Mouse (Mus musculus) kidney, adult 8-10 months (tissue): ENCODE data around the gene Hist1h4k.
"Not testable (repeated sequence)": the region's sequence is repeated elsewhere in the genome, so short reads cannot be mapped to it uniquely, and the experiment has no call there.

Source experiments
- DNase-seq, 2 experiments: peaks; one replicate each; pipeline ENCODE4 v3.0.0; 2022

The Hist1h4k gene

DNA sequence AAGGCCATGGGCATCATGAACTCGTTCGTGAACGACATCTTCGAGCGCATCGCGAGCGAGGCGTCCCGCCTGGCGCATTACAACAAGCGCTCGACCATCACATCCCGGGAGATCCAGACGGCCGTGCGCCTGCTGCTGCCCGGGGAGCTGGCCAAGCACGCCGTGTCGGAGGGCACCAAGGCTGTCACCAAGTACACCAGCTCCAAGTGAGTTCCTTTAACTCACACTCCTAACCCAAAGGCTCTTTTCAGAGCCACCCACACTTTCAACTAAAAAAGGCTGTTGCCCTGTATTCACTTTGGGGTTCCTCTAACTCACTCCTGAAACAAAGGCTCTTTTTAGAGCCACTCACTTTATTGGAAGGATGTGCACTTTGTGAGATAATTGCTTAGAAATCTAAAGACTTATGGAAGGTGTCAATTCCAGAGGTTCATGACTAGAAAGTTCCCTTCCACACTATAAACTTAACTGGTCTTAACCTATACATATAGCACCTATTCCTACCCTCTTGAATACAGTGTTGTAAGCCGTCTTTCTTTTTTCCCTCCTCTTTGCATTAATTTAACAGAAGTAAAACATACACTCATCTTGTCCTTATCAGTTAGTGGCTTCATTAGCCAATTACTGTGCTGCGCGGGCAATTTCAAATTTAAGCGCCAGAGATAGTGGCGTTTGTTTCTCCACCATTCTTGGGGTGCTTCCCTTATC lies 4.1 kb upstream of the Hist1h4k start:
- not testable (repeated sequence) for DNase-seq

DNA sequence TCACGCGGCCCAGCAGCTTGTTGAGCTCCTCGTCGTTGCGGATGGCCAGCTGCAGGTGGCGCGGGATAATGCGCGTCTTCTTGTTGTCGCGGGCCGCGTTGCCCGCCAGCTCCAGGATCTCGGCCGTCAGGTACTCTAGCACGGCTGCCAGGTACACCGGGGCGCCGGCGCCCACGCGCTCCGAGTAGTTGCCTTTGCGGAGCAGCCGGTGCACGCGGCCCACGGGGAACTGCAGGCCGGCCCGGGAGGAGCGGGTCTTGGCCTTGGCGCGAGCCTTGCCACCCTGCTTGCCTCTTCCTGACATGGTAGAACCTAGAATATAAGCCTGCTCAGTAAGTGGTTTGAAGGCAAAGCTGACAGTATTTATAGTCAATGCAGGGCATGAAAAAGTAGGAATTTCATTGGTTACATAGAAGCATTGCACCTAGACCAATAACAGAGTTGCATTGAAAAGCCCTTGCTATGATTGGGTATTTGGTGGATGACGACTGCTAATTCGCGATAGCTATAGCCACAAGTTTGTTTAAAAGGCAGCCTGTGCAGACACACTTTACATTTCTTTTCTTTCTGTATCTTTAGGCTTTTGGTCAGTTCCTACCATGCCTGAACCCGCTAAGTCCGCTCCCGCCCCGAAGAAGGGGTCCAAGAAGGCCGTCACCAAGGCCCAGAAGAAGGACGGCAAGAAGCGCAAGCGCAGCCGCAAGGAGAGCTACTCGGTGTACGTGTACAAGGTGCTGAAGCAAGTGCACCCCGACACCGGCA lies 3.4 kb upstream of the Hist1h4k start, which contains the start of the genes Hist1h2ak and Hist1h2bn:
Gene Hist1h2ak, minus strand, starts transcription at position 304 of the 762 bp plus-strand sequence.
Gene Hist1h2bn, plus strand, starts transcription at position 600 of the 762 bp plus-strand sequence.
- peak; percentile 12 to 58 for DNase-seq

DNA sequence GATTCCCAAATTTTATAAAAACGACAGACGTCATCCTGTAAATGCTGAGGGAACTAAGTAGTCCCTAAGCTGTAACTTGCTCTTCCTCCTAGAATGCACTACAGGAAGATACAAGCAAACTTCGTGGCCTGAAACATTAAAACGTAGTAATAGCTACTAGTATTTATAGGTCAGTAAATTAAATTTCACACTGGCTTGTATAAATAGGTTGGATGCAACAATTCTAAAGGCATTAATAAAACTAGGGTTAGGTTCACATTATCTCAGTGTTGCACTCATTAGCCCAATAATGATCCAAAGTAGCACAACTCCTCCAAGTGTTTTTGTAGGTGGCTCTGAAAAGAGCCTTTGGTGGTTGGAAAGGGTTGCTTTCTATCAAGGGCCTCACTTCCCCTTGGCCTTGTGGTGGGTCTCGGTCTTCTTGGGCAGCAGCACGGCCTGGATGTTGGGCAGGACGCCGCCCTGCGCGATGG lies 2.8 kb upstream of the Hist1h4k start:
- DNase-seq: no peak

- no peak for DNase-seq
Observed at GRCm38 (mm10) chr13:21752356-21752755, 2.1 kb upstream of the Hist1h4k start.

GRCm38 (mm10) chr13:21751827-21752226 lies 1.5 kb upstream of the Hist1h4k start:
- no peak for DNase-seq

- DNase-seq: no peak
Observed at GRCm38 (mm10) chr13:21751417-21751816, 1.1 kb upstream of the Hist1h4k start.

DNA sequence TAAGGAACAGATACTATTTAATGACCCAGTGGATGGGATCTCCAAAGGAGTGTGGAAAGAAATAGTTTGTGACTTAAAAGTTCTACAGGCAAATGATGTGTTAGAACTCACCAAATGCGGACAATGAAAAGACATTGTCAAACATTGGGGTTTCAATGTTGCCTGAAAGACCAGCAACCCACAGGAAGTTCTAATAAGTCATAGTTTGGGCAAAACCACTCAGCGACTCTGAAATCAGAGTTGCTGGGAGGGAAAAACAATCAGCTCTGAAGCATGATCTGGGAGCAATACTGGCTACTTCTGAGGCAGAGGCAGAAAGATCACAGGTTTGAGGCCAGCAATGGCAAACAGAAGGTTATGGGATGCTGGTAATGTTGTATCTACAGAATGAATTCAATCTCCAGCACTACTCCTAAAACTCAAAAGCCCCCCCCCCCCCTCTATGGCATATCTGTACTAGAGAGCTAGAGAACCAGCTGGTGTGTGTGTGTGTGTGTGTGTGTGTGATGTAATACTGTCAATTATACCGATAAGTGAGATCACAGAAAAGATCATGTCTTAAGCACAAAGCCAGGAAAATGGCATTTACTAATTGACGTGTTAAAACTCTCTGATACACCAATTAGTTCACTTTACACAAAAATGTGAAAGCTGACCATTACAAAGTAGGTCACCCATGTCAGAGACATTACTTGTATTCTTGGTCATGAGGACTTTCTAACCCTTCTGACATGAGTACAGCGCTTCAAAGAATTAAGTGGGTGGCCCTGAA lies 732 bp downstream of the Hist1h4k start:
- DNase-seq: no peak

DNA sequence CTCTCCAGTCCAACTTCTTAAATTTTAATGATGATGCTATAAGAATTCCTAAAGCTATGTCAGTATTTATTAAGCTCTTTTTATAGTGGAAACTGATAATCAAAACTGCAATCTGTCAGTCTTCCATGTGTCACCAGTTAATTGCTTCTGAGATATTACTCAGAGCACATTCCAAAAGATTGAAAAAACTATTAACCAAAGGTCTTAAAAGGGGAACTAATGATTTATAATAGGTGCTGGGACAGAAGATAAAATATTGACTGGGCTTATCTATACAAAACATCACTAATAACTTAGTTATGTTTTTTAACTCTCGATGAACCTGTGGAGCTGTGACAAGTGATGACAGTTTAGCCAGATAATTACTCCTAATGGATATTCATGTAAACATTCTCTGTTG lies 5.3 kb downstream of the Hist1h4k start:
- no peak for DNase-seq

- not testable (repeated sequence) for DNase-seq
Observed at GRCm38 (mm10) chr13:21734906-21735767, 15.2 kb downstream of the Hist1h4k start, which contains the start of gene Hist1h4j. Gene Hist1h4j, plus strand, starts transcription at chr13:21735064.

DNA sequence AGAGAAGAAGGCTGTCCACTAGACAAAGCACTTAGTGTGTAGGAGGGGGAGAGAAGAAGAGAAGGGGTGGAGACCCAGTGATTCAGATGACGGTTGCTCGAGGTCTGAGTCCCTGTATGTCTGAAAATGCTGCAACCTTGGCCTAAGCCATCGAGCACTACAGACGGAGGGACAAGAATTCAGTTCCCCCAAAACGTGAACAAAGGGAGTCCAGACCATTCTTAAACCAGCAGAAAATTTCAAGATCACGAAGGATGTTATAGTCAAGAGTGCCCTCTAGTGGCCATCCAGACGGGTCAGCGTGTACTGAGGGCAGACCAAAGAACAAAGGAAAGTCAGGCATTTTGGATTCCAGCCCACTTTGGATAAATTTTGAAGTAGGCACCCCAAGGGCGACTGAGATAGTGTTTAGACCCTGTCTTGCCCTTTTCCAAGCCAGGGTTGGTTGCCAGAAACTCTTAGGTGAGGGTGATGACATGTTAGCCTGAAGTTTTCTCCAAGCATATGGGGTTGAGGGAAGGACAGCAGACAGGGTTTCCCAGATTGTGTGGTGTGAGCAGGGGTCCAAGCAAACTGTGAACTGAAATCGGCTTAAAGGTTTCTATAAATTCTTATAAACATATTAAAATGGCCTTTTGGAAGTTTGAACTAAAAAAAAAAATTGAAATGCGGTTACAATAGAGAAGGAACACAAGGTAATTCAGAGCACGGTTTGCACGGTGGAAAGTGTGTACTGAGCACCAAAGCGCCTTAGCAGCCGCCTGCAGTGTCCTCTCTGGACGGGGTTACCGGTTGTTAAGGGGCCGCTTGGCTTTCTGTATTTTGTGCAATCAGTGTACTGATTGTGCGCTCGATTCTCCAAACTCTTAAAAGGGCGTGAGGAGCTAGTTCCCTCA lies 16.0 kb downstream of the Hist1h4k start:
- DNase-seq: peak; percentile 64 to 68

DNA sequence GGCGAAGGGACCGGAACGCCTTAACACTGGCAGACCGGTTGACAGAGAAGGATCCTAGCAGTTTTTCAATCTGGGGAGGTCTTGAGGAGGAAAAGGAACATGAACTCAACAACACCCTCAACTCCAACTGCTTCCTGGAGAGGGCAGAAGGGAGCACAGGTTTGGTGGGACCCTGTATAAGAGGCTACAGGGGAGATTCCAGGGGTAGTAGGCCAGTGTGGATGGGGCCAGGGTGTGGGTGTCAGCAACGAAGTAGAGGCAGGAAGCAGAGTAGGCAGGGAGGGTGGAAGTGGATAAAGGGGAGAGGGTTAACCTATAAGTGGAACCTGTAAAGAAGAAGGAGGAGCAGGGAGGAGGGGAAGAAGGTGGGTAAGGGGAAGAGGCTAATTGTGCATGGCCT lies 16.8 kb downstream of the Hist1h4k start:
- no peak for DNase-seq

GRCm38 (mm10) chr13:21729544-21729943 lies 20.8 kb downstream of the Hist1h4k start:
- no peak for DNase-seq

DNA sequence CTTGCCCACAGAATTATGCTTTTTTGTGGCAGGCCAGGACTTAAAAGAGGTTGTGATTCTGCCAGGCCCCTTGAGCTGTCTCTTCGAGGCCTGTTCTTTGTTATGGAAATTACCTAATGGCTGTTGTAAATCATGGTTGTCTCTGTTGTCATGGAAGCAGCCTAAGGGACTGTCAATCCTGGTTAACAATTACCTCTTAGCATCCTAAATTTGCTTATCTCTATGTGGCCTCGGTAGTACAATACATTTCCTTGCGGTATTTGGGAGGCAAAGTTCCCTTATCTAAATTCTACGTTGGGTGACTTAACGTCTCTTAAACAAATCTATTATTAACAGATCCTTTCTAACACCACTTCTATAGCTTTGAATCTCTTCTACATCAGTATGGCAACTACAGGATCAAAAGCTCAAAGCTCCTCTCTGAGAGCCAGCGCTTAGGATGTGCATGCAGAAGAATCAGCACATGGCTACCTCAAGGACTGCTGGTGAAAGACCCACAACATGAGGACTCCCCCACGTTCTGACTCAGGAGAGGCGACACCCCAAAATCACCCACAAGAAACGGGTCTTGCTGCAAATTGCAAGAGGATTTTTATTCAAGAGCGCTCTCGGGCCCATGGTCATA lies 22.2 kb downstream of the Hist1h4k start:
- no peak for DNase-seq

DNA sequence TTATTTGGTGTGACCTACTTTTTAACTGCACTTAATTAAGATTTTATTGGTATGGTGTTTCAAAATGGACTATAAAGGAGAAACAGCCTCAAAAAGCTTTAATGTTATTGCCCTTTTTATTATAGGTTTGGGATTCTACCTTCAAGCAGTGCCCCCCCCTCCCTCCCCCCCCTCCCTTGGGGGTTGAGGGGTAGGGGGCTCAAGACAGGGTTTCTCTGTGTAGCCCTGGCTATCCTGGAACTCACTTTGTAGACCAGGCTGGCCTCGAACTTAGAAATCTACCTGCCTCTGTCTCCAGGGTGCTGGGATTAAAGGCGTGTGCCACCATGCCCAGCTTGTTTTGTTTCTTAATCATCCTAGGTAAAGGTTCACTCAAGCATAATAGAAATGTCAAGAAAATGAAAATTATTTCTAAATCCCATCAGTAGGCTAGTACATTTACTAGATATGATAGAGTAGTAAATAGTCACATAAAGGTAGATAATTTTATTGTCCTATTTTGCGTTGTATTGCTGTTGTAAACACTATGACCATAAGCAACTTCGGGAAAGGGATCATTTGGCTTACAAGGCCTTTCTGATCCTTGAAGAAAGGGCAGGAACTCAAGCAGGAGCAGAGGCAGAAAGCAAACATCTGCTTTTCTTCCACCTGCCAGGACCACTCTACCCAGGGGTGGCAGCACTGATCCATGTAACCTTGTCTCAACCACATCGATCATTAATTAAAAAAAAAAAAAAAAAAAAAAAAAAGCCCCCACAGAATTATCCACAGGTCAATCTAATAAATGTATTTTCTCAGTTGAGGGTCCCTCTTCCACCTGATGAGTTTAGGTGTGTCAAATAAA lies 27.1 kb downstream of the Hist1h4k start:
- no peak for DNase-seq

DNA sequence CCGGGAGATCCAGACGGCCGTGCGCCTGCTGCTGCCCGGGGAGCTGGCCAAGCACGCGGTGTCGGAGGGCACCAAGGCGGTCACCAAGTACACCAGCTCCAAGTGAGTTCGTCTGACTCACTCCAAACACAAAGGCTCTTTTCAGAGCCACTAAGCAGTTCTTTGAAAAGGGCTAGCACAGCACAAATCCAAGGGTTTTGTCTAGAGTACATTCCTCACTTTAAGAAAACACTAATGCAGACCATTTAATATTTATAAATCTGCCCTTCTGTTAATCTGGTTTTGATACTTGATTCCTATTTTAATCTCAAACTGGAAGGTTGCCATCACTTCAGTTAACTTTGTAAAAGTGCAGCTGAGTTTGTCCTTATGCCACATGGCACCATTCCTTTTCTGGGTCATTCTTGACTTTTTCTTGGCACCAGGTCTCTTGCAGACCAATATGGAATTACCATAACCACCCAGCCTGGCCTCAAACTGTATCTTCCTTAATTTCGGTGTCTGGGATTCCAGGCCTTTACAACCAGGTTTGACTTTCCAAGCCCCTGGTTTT lies 27.9 kb downstream of the Hist1h4k start:
- no peak for DNase-seq

DNA sequence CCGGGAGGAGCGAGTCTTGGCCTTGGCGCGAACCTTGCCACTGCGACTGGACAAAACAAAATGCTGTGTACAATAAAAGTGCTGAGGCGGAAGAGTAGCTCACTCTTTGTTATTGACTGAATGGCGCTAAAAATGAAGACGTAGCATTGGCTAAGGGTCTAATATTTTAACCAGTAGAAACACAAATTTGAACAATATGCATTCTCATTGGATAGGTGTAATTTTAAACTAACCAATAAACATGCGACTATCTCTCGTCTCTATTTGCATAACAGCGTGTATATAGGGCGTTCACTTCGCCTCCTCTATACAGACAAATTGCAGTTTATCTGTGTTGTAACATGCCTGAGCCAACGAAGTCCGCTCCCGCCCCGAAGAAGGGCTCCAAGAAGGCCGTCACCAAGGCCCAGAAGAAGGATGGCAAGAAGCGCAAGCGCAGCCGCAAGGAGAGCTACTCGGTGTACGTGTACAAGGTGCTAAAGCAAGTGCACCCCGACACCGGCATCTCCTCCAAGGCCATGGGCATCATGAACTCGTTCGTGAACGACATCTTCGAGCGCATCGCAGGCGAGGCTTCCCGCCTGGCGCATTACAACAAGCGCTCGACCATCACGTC lies 28.4 kb downstream of the Hist1h4k start, which contains the start of gene Hist1h2bm:
Gene Hist1h2bm, plus strand, starts transcription at position 288 of the 616 bp plus-strand sequence.
- DNase-seq: peak; percentile 11 to 52

- DNase-seq: not testable (repeated sequence)
Observed at GRCm38 (mm10) chr13:21721107-21721756, 29.1 kb downstream of the Hist1h4k start.
